Mouse (Mus musculus) liver, adult 2 months (tissue): ENCODE measurements around the gene Abcb11. TPM values are rescaled to one million over a fixed set of nuclear protein-coding genes. Genes with fewer than 3 reads are reported as not detected.
A peak's percentile ranks its signal among the peaks of the same experiment; 100 is the strongest.

Experiments
- DNase-seq: peaks from one replicate; pipeline ENCODE4 v3.0.0-alpha.2; 2011; ENCODE audit warnings: low read depth, low spot score; ENCODE audit errors: extremely low read depth
- H3K27ac ChIP-seq: fragments of 200-500 bp; replicated peaks from 2 replicates; pipeline ENCODE4 v1.5.1; 2012; ENCODE audit warnings: low read depth, mild to moderate bottlenecking, control low read depth, inconsistent platforms, low read length; ENCODE audit not compliant: insufficient read depth
- H3K27me3 ChIP-seq: fragments of 200-500 bp; 2 replicates; pipeline ENCODE4 v1.6.1; 2012; ENCODE audit warnings: mild to moderate bottlenecking, moderate library complexity, low read length, inconsistent platforms; ENCODE audit not compliant: control insufficient read depth, insufficient read depth
- H3K36me3 ChIP-seq: fragments of 200-500 bp; 2 replicates; pipeline ENCODE4 v1.6.1; 2012; ENCODE audit warnings: low read length, inconsistent platforms; ENCODE audit not compliant: control insufficient read depth, insufficient read depth
- H3K4me1 ChIP-seq: fragments of 200-500 bp; 2 replicates; pipeline ENCODE4 v1.6.1; 2011; ENCODE audit warnings: low read length; ENCODE audit not compliant: control insufficient read depth, insufficient read depth
- H3K4me3 ChIP-seq: fragments of 200-500 bp; 2 replicates; pipeline ENCODE4 v1.5.1; 2011; ENCODE audit warnings: low read depth, mild to moderate bottlenecking, control low read depth, low read length, moderate library complexity; ENCODE audit not compliant: insufficient read depth
- H3K79me2 ChIP-seq: fragments of 200-500 bp; 2 replicates; pipeline ENCODE4 v1.6.1; 2012; ENCODE audit warnings: inconsistent platforms, mild to moderate bottlenecking, low read length, moderate library complexity; ENCODE audit not compliant: control insufficient read depth, insufficient read depth
- H3K9ac ChIP-seq: fragments of 200-500 bp; 2 replicates; pipeline ENCODE4 v1.6.1; 2012; ENCODE audit warnings: low read depth, mild to moderate bottlenecking, control low read depth, inconsistent platforms, low read length
- CTCF ChIP-seq: fragments of 200-500 bp; IDR thresholded peaks from 2 replicates; pipeline ENCODE4 v1.5.1; 2011; ENCODE audit warnings: low read depth, low read length, control low read depth
- POLR2A ChIP-seq: fragments of 200-500 bp; IDR thresholded peaks from 2 replicates; pipeline ENCODE4 v1.6.1; 2011; ENCODE audit warnings: low read length, control low read depth; ENCODE audit not compliant: insufficient read depth; ENCODE audit errors: extremely low read depth
- WGBS: fragments of 180-500 bp; shearing (Covaris S2); methylation state at CpG from one replicate; pipeline ENCODE4 v1.1.7; 2018; 5-methylcytosine and 5-hydroxymethylcytosine counted together
- polyA plus RNA-seq: library from polyadenylated mRNA; depleted of rRNA; stranded (reverse); fragments of >200 nt; gene quantifications from 2 replicates; pipeline ENCODE4 v1.2.3, GENCODE M21; 2012
- total RNA-seq: library from RNA; depleted of rRNA; stranded (reverse); fragments of >200 nt; gene quantifications from 2 replicates; pipeline ENCODE4 v1.2.3, GENCODE M21; 2014

Gene Abcb11
- total and polyA plus RNA-seq, 2 experiments: 226 to 649 TPM

GRCm38 (mm10) chr2:69226876-69227275 is 115.5 kb downstream of the Abcb11 start:
- H3K27ac ChIP-seq: peak overlapping the region; percentile 12; the same call in 1 of the 2 replicates
- peak; percentile 85 for DNase-seq
- no peaks in the 10 kb centered on the region for H3K27me3 ChIP-seq
- no peak for TF ChIP-seq POLR2A
- no peak for TF ChIP-seq CTCF
- peaks cover 3% of the 10 kb centered on the region; the same call in 1 of the 2 replicates for H3K4me1 ChIP-seq
- peak overlapping the region; percentile 17; the same call in 1 of the 2 replicates for H3K4me3 ChIP-seq
- H3K79me2 ChIP-seq: no peaks in the 10 kb centered on the region
- H3K9ac ChIP-seq: no peak overlapping the region
- peaks cover 1% of the 10 kb centered on the region; the same call in 1 of the 2 replicates for H3K36me3 ChIP-seq
- WGBS: 56% methylated on average over 9 of the region's 9 CpGs

- no peak overlapping the region for H3K27ac ChIP-seq
- no peaks in the 10 kb centered on the region for H3K27me3 ChIP-seq
- H3K36me3 ChIP-seq: no peaks in the 10 kb centered on the region
- peaks cover 1% of the 10 kb centered on the region; the same call in 1 of the 2 replicates for H3K4me1 ChIP-seq
- 13% methylated on average over 2 of the region's 2 CpGs for WGBS
- H3K79me2 ChIP-seq: no peaks in the 10 kb centered on the region
- TF ChIP-seq CTCF: no peak
- TF ChIP-seq POLR2A: no peak
- DNase-seq: peak; percentile 51
- no peak overlapping the region for H3K9ac ChIP-seq
- no peak overlapping the region for H3K4me3 ChIP-seq
Measured at GRCm38 (mm10) chr2:69224724-69225123, 117.7 kb downstream of the Abcb11 start.

GRCm38 (mm10) chr2:69222815-69223214 is 119.6 kb downstream of the Abcb11 start:
- 89% methylated on average over 10 of the region's 10 CpGs for whole genome bisulfite sequencing
- DNase-seq: no peak
- H3K27ac ChIP-seq: no peak overlapping the region

GRCm38 (mm10) chr2:69221868-69222416 is 120.5 kb downstream of the Abcb11 start:
- H3K27me3 ChIP-seq: no peaks in the 10 kb centered on the region
- TF ChIP-seq POLR2A (no peak), CTCF (no peak)
- no peaks in the 10 kb centered on the region for H3K79me2 ChIP-seq
- no peak overlapping the region for H3K4me3 ChIP-seq
- no peak for DNase-seq
- no peaks in the 10 kb centered on the region for H3K36me3 ChIP-seq
- H3K27ac ChIP-seq: no peak overlapping the region
- no peaks in the 10 kb centered on the region for H3K4me1 ChIP-seq
- 79% methylated on average over 5 of the region's 5 CpGs for WGBS
- H3K9ac ChIP-seq: no peak overlapping the region

More at GRCm38 (mm10) chr2:69222815-69223214, 119.6 kb downstream of the Abcb11 start:
- no peak for TF ChIP-seq CTCF
- no peak for TF ChIP-seq POLR2A
- Histone ChIP-seq H3K4me1 (no peaks in the 10 kb centered on the region), H3K4me3 (no peak overlapping the region), H3K9ac (no peak overlapping the region), H3K36me3 (no peaks in the 10 kb centered on the region), H3K27me3 (no peaks in the 10 kb centered on the region), H3K79me2 (no peaks in the 10 kb centered on the region)

GRCm38 (mm10) chr2:69215242-69215641 is 127.2 kb downstream of the Abcb11 start:
- H3K4me3 ChIP-seq: no peak overlapping the region
- no peaks in the 10 kb centered on the region for H3K4me1 ChIP-seq
- DNase-seq: no peak
- no peaks in the 10 kb centered on the region for H3K27me3 ChIP-seq
- no peaks in the 10 kb centered on the region for H3K36me3 ChIP-seq
- H3K79me2 ChIP-seq: no peaks in the 10 kb centered on the region
- TF ChIP-seq CTCF (no peak), POLR2A (no peak)
- WGBS: 90% methylated on average over 7 of the region's 7 CpGs
- H3K27ac ChIP-seq: no peak overlapping the region
- no peak overlapping the region for H3K9ac ChIP-seq

GRCm38 (mm10) chr2:69212652-69213051 is 129.8 kb downstream of the Abcb11 start:
- H3K27ac ChIP-seq: no peak overlapping the region
- WGBS: 80% methylated on average over 10 of the region's 10 CpGs
- no peak overlapping the region for H3K4me3 ChIP-seq
- no peaks in the 10 kb centered on the region for H3K36me3 ChIP-seq
- no peaks in the 10 kb centered on the region for H3K27me3 ChIP-seq
- no peak for DNase-seq
- TF ChIP-seq POLR2A (no peak), CTCF (no peak)
- H3K4me1 ChIP-seq: no peaks in the 10 kb centered on the region
- H3K9ac ChIP-seq: no peak overlapping the region
- H3K79me2 ChIP-seq: no peaks in the 10 kb centered on the region
